Mouse (Mus musculus): Measurements from ENCODE around the gene Fas.

- TF ChIP-seq CTCF (conservative IDR thresholded peaks at IDR 0.05 in 1 of 2, IDR thresholded peaks at IDR 0.05 in 1 of 2; ENCODE audit: low read depth in 2 of 2, low read length in 2 of 2) (no peak), POLR2A (IDR thresholded peaks at IDR 0.05; ENCODE audit: low read depth, low read length) (no peak), CHD2 (IDR thresholded peaks at IDR 0.05; ENCODE audit: low read length) (no peak), EP300 (IDR thresholded peaks at IDR 0.05; ENCODE audit: low read length) (no peak)
Observed at GRCm38 (mm10) chr19:34262273-34262974, 28.0 kb upstream of the Fas start.
